Mouse (Mus musculus) limb, embryonic 13.5 days (tissue): ENCODE measurements around the gene Timmdc1. TPM values are rescaled to one million over a fixed set of nuclear protein-coding genes. Genes with fewer than 3 reads are reported as not detected.
"Not testable (repeated sequence)": the region's sequence is repeated elsewhere in the genome, so short reads cannot be mapped to it uniquely, and the experiment has no call there.

Experiments used
- ATAC-seq: fragments of 200-750 bp; cut with Nextera tagmentation; 2 replicates; pipeline ENCODE4 v1.8.0; 2017; ENCODE audit warnings: low read depth, moderate number of reproducible peaks, moderate TSS enrichment; ENCODE audit not compliant: low FRiP score
- H3K27ac ChIP-seq: fragments of 300-500 bp; sonication (generic); 2 replicates; pipeline ENCODE4 v1.5.1; 2015; ENCODE audit warnings: inconsistent platforms, mild to moderate bottlenecking, moderate library complexity
- H3K27me3 ChIP-seq: fragments of 300-500 bp; sonication (generic); 2 replicates; pipeline ENCODE4 v1.6.1; 2015; ENCODE audit warnings: mild to moderate bottlenecking, inconsistent platforms
- H3K36me3 ChIP-seq: fragments of 300-500 bp; sonication (generic); 2 replicates; pipeline ENCODE4 v1.6.1; 2015; ENCODE audit warnings: inconsistent platforms, mild to moderate bottlenecking, moderate library complexity
- H3K4me1 ChIP-seq: fragments of 300-500 bp; sonication (generic); 2 replicates; pipeline ENCODE4 v1.6.1; 2015; ENCODE audit warnings: inconsistent platforms
- H3K4me2 ChIP-seq: fragments of 300-500 bp; sonication (generic); replicated peaks from 2 replicates; pipeline ENCODE4 v1.6.1; 2015; ENCODE audit warnings: inconsistent platforms, mild to moderate bottlenecking, moderate library complexity
- H3K4me3 ChIP-seq: fragments of 300-500 bp; sonication (generic); 2 replicates; pipeline ENCODE4 v1.5.1; 2015; ENCODE audit warnings: moderate library complexity, mild to moderate bottlenecking, inconsistent platforms
- H3K9ac ChIP-seq: fragments of 300-500 bp; sonication (generic); 2 replicates; pipeline ENCODE4 v1.6.1; 2015; ENCODE audit warnings: mild to moderate bottlenecking, inconsistent platforms
- H3K9me3 ChIP-seq: fragments of 300-500 bp; sonication (generic); 2 replicates; pipeline ENCODE4 v1.6.1; 2016; ENCODE audit warnings: inconsistent platforms
- WGBS: fragments of 180-500 bp; shearing (Covaris S2); methylation state at CpG from one replicate; pipeline ENCODE4 v1.1.7; 2015; 5-methylcytosine and 5-hydroxymethylcytosine counted together
- polyA plus RNA-seq: library from polyadenylated mRNA; unstranded; fragments of >200 nt; fragmentation: Nextera tagmentation; extraction: Ambion mirVana; gene quantifications from 2 replicates; pipeline ENCODE4 v1.2.1, GENCODE M21; 2015

Gene Timmdc1
- polyA plus RNA-seq, 1 experiment from 2014 or later, result 30.8 TPM

- 31% methylated on average over 42 of the region's 42 CpGs for WGBS
- Histone ChIP-seq H3K36me3 (no peaks in the 10 kb centered on the region), H3K4me1 (peaks cover 6% of the 10 kb centered on the region; the same call in 1 of the 2 replicates), H3K9me3 (no peaks in the 10 kb centered on the region), H3K27me3 (peaks cover 44% of the 10 kb centered on the region), H3K9ac (0 out of 2 replicates have a peak overlapping the region, but pooled peaks have one; percentile 13), H3K27ac (no peak overlapping the region), H3K4me2 (peak overlapping the region; percentile 65), H3K4me3 (peak overlapping the region; percentile 37)
- no peak for ATAC-seq
Measured at GRCm38 (mm10) chr16:38483582-38484309, 38.7 kb downstream of the Timmdc1 start.

GRCm38 (mm10) chr16:38482780-38483562 is 39.5 kb downstream of the Timmdc1 start:
- 0 out of 2 replicates have a peak overlapping the region, but pooled peaks have one; percentile 13 for H3K9ac ChIP-seq
- H3K4me2 ChIP-seq, result peak overlapping the region; percentile 65
- WGBS, result 16% methylated on average over 32 of the region's 32 CpGs
- H3K27ac ChIP-seq, result no peak overlapping the region
- H3K36me3 ChIP-seq, result no peaks in the 10 kb centered on the region
- peaks cover 44% of the 10 kb centered on the region for H3K27me3 ChIP-seq
- peaks cover 6% of the 10 kb centered on the region; the same call in 1 of the 2 replicates for H3K4me1 ChIP-seq
- H3K9me3 ChIP-seq, result no peaks in the 10 kb centered on the region
- H3K4me3 ChIP-seq, result peak overlapping the region; percentile 37
- ATAC-seq, result no peak

- Histone ChIP-seq H3K36me3 (no peaks in the 10 kb centered on the region), H3K4me2 (no peak overlapping the region), H3K27me3 (peaks cover 44% of the 10 kb centered on the region), H3K4me3 (no peak overlapping the region), H3K9me3 (no peaks in the 10 kb centered on the region), H3K9ac (no peak overlapping the region), H3K27ac (no peak overlapping the region), H3K4me1 (peaks cover 14% of the 10 kb centered on the region; the same call in 1 of the 2 replicates)
- ATAC-seq, result no peak
- 70% methylated on average over 4 of the region's 4 CpGs for whole genome bisulfite sequencing
Measured at GRCm38 (mm10) chr16:38481327-38481726, 41.1 kb downstream of the Timmdc1 start.

- Histone ChIP-seq H3K4me3 (no peak overlapping the region), H3K9ac (no peak overlapping the region), H3K36me3 (no peaks in the 10 kb centered on the region), H3K4me1 (peaks cover 12% of the 10 kb centered on the region; the same call in 1 of the 2 replicates), H3K4me2 (no peak overlapping the region), H3K9me3 (no peaks in the 10 kb centered on the region), H3K27ac (no peak overlapping the region), H3K27me3 (peaks cover 24% of the 10 kb centered on the region)
- ATAC-seq, result no peak
- 89% methylated on average over 3 of the region's 3 CpGs for WGBS
Measured at GRCm38 (mm10) chr16:38478296-38478695, 44.2 kb downstream of the Timmdc1 start.

- Histone ChIP-seq H3K4me2 (peak overlapping the region; percentile 74), H3K27me3 (peaks cover 14% of the 10 kb centered on the region), H3K9ac (peak overlapping the region; percentile 55), H3K4me3 (peak overlapping the region; percentile 45), H3K4me1 (0 out of 2 replicates have a peak, but pooled peaks cover 11% of the 10 kb centered on the region)
- ATAC-seq, H3K9me3 ChIP-seq, H3K27ac ChIP-seq, H3K36me3 ChIP-seq: not testable (repeated sequence)
- 36% methylated on average over 14 of the region's 14 CpGs for WGBS
Measured at GRCm38 (mm10) chr16:38477241-38477608, 45.2 kb downstream of the Timmdc1 start.

GRCm38 (mm10) chr16:38476312-38477240 is 45.9 kb downstream of the Timmdc1 start:
- H3K9ac ChIP-seq, result peak overlapping the region; percentile 55
- H3K36me3 ChIP-seq, result no peaks in the 10 kb centered on the region
- H3K27me3 ChIP-seq, result peaks cover 8% of the 10 kb centered on the region; the same call in 1 of the 2 replicates
- peak; percentile 48; the same call in 1 of the 2 replicates for ATAC-seq
- 0 out of 2 replicates have a peak, but pooled peaks cover 11% of the 10 kb centered on the region for H3K4me1 ChIP-seq
- 7% methylated on average over 34 of the region's 34 CpGs for WGBS
- peak overlapping the region; percentile 74 for H3K4me2 ChIP-seq
- H3K27ac ChIP-seq, result peak overlapping the region; percentile 34; the same call in 1 of the 2 replicates
- H3K9me3 ChIP-seq, result no peaks in the 10 kb centered on the region
- peak overlapping the region; percentile 45 for H3K4me3 ChIP-seq

GRCm38 (mm10) chr16:38475681-38476311 is 46.7 kb downstream of the Timmdc1 start:
- no peak for ATAC-seq
- WGBS, result 54% methylated on average over 4 of the region's 4 CpGs
- H3K4me2 ChIP-seq, result peak overlapping the region; percentile 74
- 0 out of 2 replicates have a peak overlapping the region, but pooled peaks have one; percentile 34 for H3K27ac ChIP-seq
- H3K4me1 ChIP-seq, result 0 out of 2 replicates have a peak, but pooled peaks cover 11% of the 10 kb centered on the region
- H3K27me3 ChIP-seq, result peaks cover 3% of the 10 kb centered on the region; the same call in 1 of the 2 replicates
- H3K36me3 ChIP-seq, result no peaks in the 10 kb centered on the region
- H3K4me3 ChIP-seq, result peak overlapping the region; percentile 45
- no peaks in the 10 kb centered on the region for H3K9me3 ChIP-seq
- H3K9ac ChIP-seq, result 0 out of 2 replicates have a peak overlapping the region, but pooled peaks have one; percentile 55

GRCm38 (mm10) chr16:38474677-38475286 is 47.7 kb downstream of the Timmdc1 start:
- H3K27ac ChIP-seq, result no peak overlapping the region
- H3K4me2 ChIP-seq, result no peak overlapping the region
- H3K9me3 ChIP-seq, result no peaks in the 10 kb centered on the region
- WGBS, result 88% methylated on average over 9 of the region's 9 CpGs
- no peak overlapping the region for H3K4me3 ChIP-seq
- no peak for ATAC-seq
- 0 out of 2 replicates have a peak, but pooled peaks cover 11% of the 10 kb centered on the region for H3K4me1 ChIP-seq
- no peaks in the 10 kb centered on the region for H3K36me3 ChIP-seq
- H3K27me3 ChIP-seq, result no peaks in the 10 kb centered on the region
- H3K9ac ChIP-seq, result no peak overlapping the region

- H3K4me1 ChIP-seq, result 0 out of 2 replicates have a peak, but pooled peaks cover 11% of the 10 kb centered on the region
- H3K9ac ChIP-seq, result no peak overlapping the region
- 87% methylated on average over 5 of the region's 5 CpGs for WGBS
- no peaks in the 10 kb centered on the region for H3K27me3 ChIP-seq
- no peaks in the 10 kb centered on the region for H3K9me3 ChIP-seq
- H3K36me3 ChIP-seq, result no peaks in the 10 kb centered on the region
- no peak for ATAC-seq
- no peak overlapping the region for H3K27ac ChIP-seq
- H3K4me3 ChIP-seq, result no peak overlapping the region
- no peak overlapping the region for H3K4me2 ChIP-seq
Measured at GRCm38 (mm10) chr16:38473661-38474060, 48.8 kb downstream of the Timmdc1 start.

GRCm38 (mm10) chr16:38472507-38472873 is 50.0 kb downstream of the Timmdc1 start:
- Histone ChIP-seq H3K4me3 (no peak overlapping the region), H3K4me2 (no peak overlapping the region), H3K36me3 (no peaks in the 10 kb centered on the region), H3K27me3 (no peaks in the 10 kb centered on the region), H3K4me1 (0 out of 2 replicates have a peak, but pooled peaks cover 11% of the 10 kb centered on the region), H3K9me3 (no peaks in the 10 kb centered on the region), H3K27ac (no peak overlapping the region), H3K9ac (no peak overlapping the region)
- WGBS, result 90% methylated on average over 5 of the region's 5 CpGs
- ATAC-seq, result no peak
